Mouse (Mus musculus) hindbrain, postnatal 0 days (tissue): ENCODE data around the gene Aig1. TPM values are rescaled to one million over a fixed set of nuclear protein-coding genes. Genes with fewer than 3 reads are reported as not detected.
A peak's percentile ranks its signal among the peaks of the same experiment; 100 is the strongest.

ENCODE experiments used
- ATAC-seq: fragments of 200-750 bp; cut with Nextera tagmentation; 2 replicates; pipeline ENCODE4 v1.8.0; 2017; ENCODE audit warnings: mild to moderate bottlenecking, moderate TSS enrichment, moderate library complexity
- DNase-seq: peaks from one replicate; pipeline ENCODE4 v3.0.0-alpha.2; 2015; ENCODE audit warnings: low spot score
- H3K27ac ChIP-seq: fragments of 300-500 bp; sonication (generic); 2 replicates; pipeline ENCODE4 v1.5.1; 2014; ENCODE audit warnings: mild to moderate bottlenecking
- H3K27me3 ChIP-seq: fragments of 300-500 bp; sonication (generic); 2 replicates; pipeline ENCODE4 v1.6.1; 2014; ENCODE audit warnings: low read length, mixed read lengths; ENCODE audit not compliant: insufficient read depth
- H3K36me3 ChIP-seq: fragments of 300-500 bp; sonication (generic); 2 replicates; pipeline ENCODE4 v1.6.1; 2014; ENCODE audit warnings: low read length, mixed read lengths; ENCODE audit not compliant: insufficient read depth
- H3K4me1 ChIP-seq: fragments of 300-500 bp; sonication (generic); 2 replicates; pipeline ENCODE4 v1.6.1; 2014; ENCODE audit warnings: antibody characterized with exemption, low read length, mixed read lengths; ENCODE audit not compliant: insufficient read depth
- H3K4me2 ChIP-seq: fragments of 300-500 bp; sonication (generic); 2 replicates; pipeline ENCODE4 v1.6.1; 2014; ENCODE audit warnings: low read depth, mild to moderate bottlenecking, low read length, moderate library complexity, mixed read lengths
- H3K4me3 ChIP-seq: fragments of 300-500 bp; sonication (generic); 2 replicates; pipeline ENCODE4 v1.5.1; 2014; ENCODE audit warnings: low read length
- H3K9ac ChIP-seq: fragments of 300-500 bp; sonication (generic); replicated peaks from 2 replicates; pipeline ENCODE4 v1.6.1; 2014; ENCODE audit warnings: mild to moderate bottlenecking, low read length, moderate library complexity, mixed read lengths
- H3K9me3 ChIP-seq: fragments of 300-500 bp; sonication (generic); 2 replicates; pipeline ENCODE4 v1.6.1; 2016; ENCODE audit warnings: low read length, mixed read lengths
- CTCF ChIP-seq: IDR thresholded peaks from 2 replicates; pipeline ENCODE4 v1.5.1; 2016; ENCODE audit warnings: antibody characterized with exemption, control low read depth, low read depth
- WGBS: fragments of 180-500 bp; shearing (Covaris S2); extraction: QIAGEN DNeasy Blood & Tissue Kit; methylation state at CpG from one replicate; pipeline ENCODE4 v1.1.7; 2014; 5-methylcytosine and 5-hydroxymethylcytosine counted together
- polyA plus RNA-seq: library from polyadenylated mRNA; unstranded; fragments of >200 nt; fragmentation: Nextera tagmentation; extraction: Ambion mirVana; gene quantifications from 2 replicates; pipeline ENCODE4 v1.2.1, GENCODE M21; 2015
- total RNA-seq: library from RNA; depleted of rRNA; stranded (reverse); fragments of >200 nt; gene quantifications from 2 replicates; pipeline ENCODE4 v1.2.3, GENCODE M21; 2014

Gene Aig1
- total and polyA plus RNA-seq, 2 experiments from 2014 or later = 105 to 123 TPM

DNA sequence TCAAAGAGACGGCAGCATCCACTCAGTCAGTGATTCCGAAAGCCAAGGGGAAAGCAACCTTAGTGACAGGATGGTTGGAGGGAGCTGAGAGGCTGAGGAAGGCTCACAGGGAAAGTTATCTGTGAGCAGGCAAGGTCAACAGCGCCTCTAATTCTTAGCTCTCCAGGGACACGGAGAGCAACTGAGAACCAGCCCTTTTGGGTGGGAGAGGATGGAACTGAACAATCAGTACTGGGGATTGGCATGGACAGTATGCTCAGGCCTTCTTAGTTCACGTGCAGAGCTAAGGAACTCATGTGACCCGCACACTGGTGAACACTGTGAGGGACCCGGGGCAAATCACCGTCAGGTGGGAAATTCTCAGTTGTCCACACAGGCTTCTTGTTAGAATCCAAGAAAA lies 183.4 kb downstream of the Aig1 start:
- DNase-seq (no peak), ATAC-seq (no peak)
- H3K4me3 ChIP-seq = no peak overlapping the region
- no peak overlapping the region for H3K4me2 ChIP-seq
- 80% methylated on average over 8 of the region's 8 CpGs for WGBS
- no peak for TF ChIP-seq CTCF
- H3K9me3 ChIP-seq = no peaks in the 10 kb centered on the region
- H3K27ac ChIP-seq = no peak overlapping the region
- H3K36me3 ChIP-seq = no peaks in the 10 kb centered on the region
- no peak overlapping the region for H3K9ac ChIP-seq
- H3K27me3 ChIP-seq = no peaks in the 10 kb centered on the region
- H3K4me1 ChIP-seq = no peaks in the 10 kb centered on the region

DNA sequence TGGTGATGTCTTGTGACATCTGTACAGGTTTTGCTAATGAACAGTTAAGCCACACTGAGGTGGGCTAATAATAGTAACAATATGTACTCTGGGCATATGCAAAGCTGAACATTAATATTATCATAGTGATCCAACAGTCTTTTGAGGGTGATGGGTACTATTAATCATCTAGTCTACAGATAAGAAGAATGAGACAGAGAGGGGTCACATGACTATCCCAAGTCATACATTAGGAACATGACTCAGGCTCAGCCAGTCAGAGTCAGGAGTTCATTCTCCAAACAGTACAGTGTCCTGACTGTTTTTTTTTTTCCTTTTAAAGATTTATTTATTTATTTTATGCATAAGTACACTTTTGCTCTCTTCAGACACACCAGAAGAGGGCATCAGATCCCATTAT lies 184.3 kb downstream of the Aig1 start:
- Histone ChIP-seq H3K27ac (no peak overlapping the region), H3K36me3 (no peaks in the 10 kb centered on the region), H3K9me3 (no peaks in the 10 kb centered on the region), H3K4me2 (no peak overlapping the region), H3K27me3 (no peaks in the 10 kb centered on the region), H3K9ac (no peak overlapping the region), H3K4me1 (no peaks in the 10 kb centered on the region), H3K4me3 (no peak overlapping the region)
- ATAC-seq (no peak), DNase-seq (no peak)
- TF ChIP-seq CTCF = no peak

DNA sequence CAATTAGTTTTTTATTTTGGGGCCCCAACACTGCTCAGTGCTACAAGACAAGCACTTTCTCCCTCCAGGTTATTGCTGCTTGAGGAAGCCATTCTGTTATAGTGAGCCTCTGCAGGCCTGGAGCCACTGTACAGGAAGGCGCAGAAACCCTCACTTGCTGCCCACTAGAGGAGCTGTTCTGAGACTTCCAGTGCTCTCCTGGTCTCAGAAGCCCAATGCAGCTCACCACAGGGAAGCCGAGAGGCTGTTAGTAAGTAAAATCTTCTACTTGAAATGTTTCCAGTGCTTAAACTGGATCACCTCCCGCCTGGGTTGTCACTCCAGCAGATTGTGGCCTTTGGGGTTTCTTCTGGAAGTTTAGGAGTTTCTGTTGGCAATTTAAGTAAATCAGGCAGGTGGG lies 186.2 kb downstream of the Aig1 start:
- Histone ChIP-seq H3K36me3 (no peaks in the 10 kb centered on the region), H3K9me3 (no peaks in the 10 kb centered on the region), H3K4me1 (no peaks in the 10 kb centered on the region), H3K4me2 (no peak overlapping the region), H3K9ac (no peak overlapping the region), H3K27ac (no peak overlapping the region), H3K27me3 (no peaks in the 10 kb centered on the region), H3K4me3 (no peak overlapping the region)
- ATAC-seq = peak; percentile 67; the same call in 1 of the 2 replicates
- 55% methylated on average over 3 of the region's 3 CpGs for WGBS
- peak; percentile 62 for TF ChIP-seq CTCF
- peak; percentile 69 for DNase-seq

DNA sequence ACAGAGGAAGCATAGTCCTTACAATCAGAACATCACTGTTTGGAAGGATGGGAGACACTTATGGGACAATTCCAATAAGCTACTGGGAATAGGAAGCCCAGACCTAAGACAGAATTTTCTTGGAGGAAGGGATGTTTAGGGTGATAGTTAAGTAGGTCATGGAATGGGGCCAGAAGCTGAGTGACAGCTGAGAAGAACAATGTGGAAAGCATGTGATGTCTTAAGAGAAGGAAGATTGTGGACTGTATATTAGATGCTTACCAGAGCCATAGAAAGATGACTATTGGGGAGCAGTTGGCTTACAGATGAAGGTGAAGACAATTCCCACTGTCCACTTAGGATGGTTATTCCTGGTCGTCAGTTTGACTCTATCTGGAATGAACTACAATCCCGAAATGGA lies 191.3 kb downstream of the Aig1 start:
- no peak for ATAC-seq

DNA sequence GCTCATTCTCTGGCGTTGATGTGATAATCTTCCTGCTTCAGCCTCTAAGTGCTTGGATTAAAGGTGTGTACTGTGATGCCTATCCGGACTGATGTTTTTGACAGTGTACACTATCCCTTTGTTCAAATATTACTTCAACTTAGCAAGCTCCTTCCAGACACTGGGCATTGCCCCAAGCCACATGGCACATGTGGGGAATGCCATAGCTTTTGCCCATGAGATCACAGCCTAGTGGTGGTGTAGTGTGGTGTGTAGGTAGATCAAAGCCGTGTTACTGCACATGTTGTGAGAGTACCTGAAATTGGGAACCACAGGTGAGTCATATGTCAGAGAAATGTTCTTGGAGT lies 193.8 kb downstream of the Aig1 start:
- Histone ChIP-seq H3K4me1 (no peaks in the 10 kb centered on the region), H3K4me3 (no peak overlapping the region), H3K4me2 (no peak overlapping the region), H3K27me3 (no peaks in the 10 kb centered on the region), H3K9ac (no peak overlapping the region), H3K36me3 (no peaks in the 10 kb centered on the region), H3K27ac (no peak overlapping the region), H3K9me3 (no peaks in the 10 kb centered on the region)
- no peak for ATAC-seq
- 77% methylated on average over 3 of the region's 3 CpGs for WGBS
- DNase-seq = no peak
- no peak for TF ChIP-seq CTCF

More for the DNA sequence above, 191.3 kb downstream of the Aig1 start:
- Histone ChIP-seq H3K4me3 (no peak overlapping the region), H3K27me3 (no peaks in the 10 kb centered on the region), H3K4me1 (no peaks in the 10 kb centered on the region), H3K36me3 (no peaks in the 10 kb centered on the region), H3K4me2 (no peak overlapping the region), H3K27ac (no peak overlapping the region), H3K9me3 (no peaks in the 10 kb centered on the region), H3K9ac (no peak overlapping the region)
- no peak for DNase-seq
- 96% methylated on average over 2 of the region's 2 CpGs for WGBS
- no peak for TF ChIP-seq CTCF

DNA sequence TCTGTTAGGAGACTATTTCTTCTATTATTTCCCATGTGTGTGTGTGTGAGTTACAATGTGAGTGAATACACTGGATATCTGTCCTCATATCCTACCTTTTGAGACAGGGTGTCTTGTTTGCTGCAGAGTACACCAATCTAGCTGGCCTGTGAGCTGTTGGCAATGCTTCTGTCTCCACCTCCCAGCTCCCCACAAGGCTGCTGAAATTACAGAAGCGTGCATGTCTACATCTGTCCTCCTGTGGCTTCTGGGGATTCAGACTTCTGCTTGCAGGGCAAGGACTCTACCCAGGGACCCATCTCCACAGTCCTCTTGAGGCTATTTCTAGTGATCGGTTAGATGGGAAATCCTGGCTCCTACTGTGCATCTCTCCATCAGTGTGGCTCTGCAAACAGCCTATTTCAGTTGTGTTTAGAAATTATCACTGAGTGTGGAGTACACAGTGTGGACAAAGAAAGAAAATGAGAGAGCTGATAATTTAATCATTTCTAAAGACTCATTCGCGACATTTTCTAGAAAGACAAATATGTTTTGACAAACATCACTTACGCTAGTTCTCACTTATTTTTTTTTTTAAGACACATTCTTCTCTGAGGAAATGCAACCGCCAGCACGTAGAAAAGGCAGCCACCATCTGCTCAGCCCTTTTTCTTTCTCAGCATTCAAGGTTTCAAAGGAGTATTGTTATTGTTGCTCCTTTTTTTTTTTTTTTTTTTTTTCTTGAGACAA lies 194.3 kb downstream of the Aig1 start:
- no peak for TF ChIP-seq CTCF
- no peak overlapping the region for H3K9ac ChIP-seq
- DNase-seq (no peak), ATAC-seq (no peak)
- WGBS = 56% methylated on average over 7 of the region's 7 CpGs
- no peak overlapping the region for H3K4me3 ChIP-seq
- no peaks in the 10 kb centered on the region for H3K27me3 ChIP-seq
- H3K36me3 ChIP-seq = no peaks in the 10 kb centered on the region
- no peaks in the 10 kb centered on the region for H3K9me3 ChIP-seq
- H3K27ac ChIP-seq = no peak overlapping the region
- no peak overlapping the region for H3K4me2 ChIP-seq
- no peaks in the 10 kb centered on the region for H3K4me1 ChIP-seq

DNA sequence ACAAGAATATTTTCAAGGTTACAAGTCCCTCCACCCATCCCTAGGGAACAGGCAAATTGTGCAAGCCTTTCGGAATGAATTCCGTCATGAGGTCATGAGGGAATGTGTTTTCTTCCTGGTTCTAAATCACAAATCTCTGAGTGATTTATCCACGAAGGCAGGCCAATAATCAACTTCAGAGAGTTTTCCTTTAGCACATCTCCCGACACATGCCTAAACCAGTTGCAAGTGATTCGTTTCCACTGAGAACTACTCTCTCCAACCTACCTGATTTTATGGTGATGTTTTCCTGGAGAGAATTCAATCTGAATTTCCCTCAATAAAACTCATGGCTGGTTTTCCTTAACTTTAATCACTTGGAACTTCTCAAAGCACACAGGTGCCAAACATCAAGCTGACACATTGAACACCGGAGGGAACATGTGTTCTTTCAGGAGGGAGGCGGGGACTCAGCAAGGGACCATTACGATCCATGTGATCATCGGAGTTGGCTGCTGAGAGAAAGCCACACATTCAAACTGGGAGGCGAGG lies 201.5 kb downstream of the Aig1 start:
- Histone ChIP-seq H3K9me3 (no peaks in the 10 kb centered on the region), H3K36me3 (no peaks in the 10 kb centered on the region), H3K4me1 (no peaks in the 10 kb centered on the region), H3K27ac (no peak overlapping the region), H3K9ac (no peak overlapping the region), H3K4me3 (no peak overlapping the region), H3K4me2 (no peak overlapping the region), H3K27me3 (no peaks in the 10 kb centered on the region)
- 78% methylated on average over 10 of the region's 10 CpGs for WGBS
- DNase-seq (no peak), ATAC-seq (no peak)
- no peak for TF ChIP-seq CTCF
